Mouse (Mus musculus) small intestine, adult 2 months (tissue): ENCODE measurements around the gene Ascl2. TPM values are rescaled to one million over a fixed set of nuclear protein-coding genes. Genes with fewer than 3 reads are reported as not detected.
A peak's percentile ranks its signal among the peaks of the same experiment; 100 is the strongest.

ENCODE experiments used
- H3K27ac ChIP-seq: fragments of 200-500 bp; 2 replicates; pipeline ENCODE4 v1.5.1; 2012; ENCODE audit warnings: low read depth, low read length, control low read depth, inconsistent platforms; ENCODE audit not compliant: insufficient read depth
- H3K27me3 ChIP-seq: fragments of 200-500 bp; 2 replicates; pipeline ENCODE4 v1.6.1; 2012; ENCODE audit warnings: mild to moderate bottlenecking, moderate library complexity, low read length, inconsistent platforms; ENCODE audit not compliant: control insufficient read depth, insufficient read depth
- H3K36me3 ChIP-seq: fragments of 200-500 bp; 2 replicates; pipeline ENCODE4 v1.6.1; 2012; ENCODE audit warnings: mild to moderate bottlenecking, low read length, control low read depth, inconsistent platforms; ENCODE audit not compliant: control insufficient read depth, insufficient read depth
- H3K4me1 ChIP-seq: fragments of 200-500 bp; 2 replicates; pipeline ENCODE4 v1.6.1; 2012; ENCODE audit warnings: low read length, inconsistent platforms, mixed read lengths; ENCODE audit not compliant: control insufficient read depth, insufficient read depth, insufficient read length
- H3K4me3 ChIP-seq: fragments of 200-500 bp; 2 replicates; pipeline ENCODE4 v1.5.1; 2012; ENCODE audit warnings: low read depth, mild to moderate bottlenecking, control low read depth, inconsistent platforms, low read length, moderate library complexity
- CTCF ChIP-seq: fragments of 200-500 bp; IDR thresholded peaks from 2 replicates; pipeline ENCODE4 v1.5.1; 2012; ENCODE audit warnings: low read depth, mild to moderate bottlenecking, control low read depth, inconsistent platforms, low read length, moderate library complexity, mixed read lengths; ENCODE audit not compliant: insufficient replicate concordance, insufficient read length; ENCODE audit errors: extremely low read depth
- POLR2A ChIP-seq: fragments of 200-500 bp; IDR thresholded peaks from 2 replicates; pipeline ENCODE4 v1.6.1; 2012; ENCODE audit warnings: low read depth, mild to moderate bottlenecking, control low read depth, inconsistent platforms, low read length, moderate library complexity
- WGBS: fragments of 180-500 bp; shearing (Covaris S2); methylation state at CpG from one replicate; pipeline ENCODE4 v1.1.7; 2018; 5-methylcytosine and 5-hydroxymethylcytosine counted together
- polyA plus RNA-seq: library from polyadenylated mRNA; depleted of rRNA; stranded (reverse); fragments of >200 nt; gene quantifications from 2 replicates; pipeline ENCODE4 v1.2.3, GENCODE M21; 2012; rRNA removed

The Ascl2 gene
- polyA plus RNA-seq, 1 experiment: 18.1 TPM

DNA sequence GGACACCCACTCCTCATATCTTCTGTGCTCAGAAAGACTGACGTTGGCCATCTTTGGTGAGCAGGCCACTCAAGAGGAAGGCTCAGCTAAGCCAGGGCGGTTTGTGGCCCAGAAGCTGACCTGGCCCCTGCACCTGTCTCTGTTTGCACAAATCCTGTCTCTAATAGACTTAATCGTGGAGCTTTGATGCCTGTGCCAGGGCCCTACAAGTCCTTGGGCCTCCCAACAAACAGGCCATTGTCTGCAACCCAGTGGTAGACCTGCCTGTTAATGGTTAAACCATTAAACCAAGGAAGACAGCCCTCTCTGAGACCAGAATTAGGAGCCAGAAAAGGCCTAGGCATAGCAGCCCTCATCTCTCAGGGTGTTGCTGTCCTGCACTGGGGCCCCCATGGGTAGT, 36.6 kb downstream of the Ascl2 start:
- H3K4me3 ChIP-seq: no peak overlapping the region
- no peak for TF ChIP-seq CTCF
- no peak for TF ChIP-seq POLR2A
- no peaks in the 10 kb centered on the region for H3K27me3 ChIP-seq
- no peaks in the 10 kb centered on the region for H3K36me3 ChIP-seq
- peak overlapping the region; percentile 28; the same call in 1 of the 2 replicates for H3K27ac ChIP-seq
- peaks cover 12% of the 10 kb centered on the region for H3K4me1 ChIP-seq
- WGBS: 30% methylated on average over 3 of the region's 3 CpGs

DNA sequence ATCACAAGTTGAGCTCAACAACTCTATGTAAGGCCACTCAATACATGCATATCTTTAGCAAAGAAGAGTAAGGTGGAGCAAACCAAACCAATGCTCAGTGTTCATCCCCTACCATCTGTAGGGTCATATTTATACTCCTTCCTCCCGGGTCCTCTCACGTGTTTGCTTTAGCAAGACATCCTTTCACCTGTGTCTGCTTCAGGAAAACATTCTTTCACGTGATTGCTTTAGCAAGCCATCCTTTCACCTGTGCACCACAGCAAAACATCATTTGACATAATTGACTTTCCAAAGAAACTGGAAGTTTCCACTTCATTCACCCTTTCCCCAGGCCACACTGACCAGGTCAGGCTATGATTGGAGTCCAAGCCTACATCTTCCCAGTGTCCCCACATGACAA, 38.0 kb downstream of the Ascl2 start, which contains the start of gene Th:
TSS of gene Th (minus strand) at position 101 of the 400 bp plus-strand sequence.
- TF ChIP-seq POLR2A (no peak), CTCF (no peak)
- Histone ChIP-seq H3K4me3 (no peak within 1 kb of the TSS), H3K27ac (peak within 1 kb of the TSS; percentile 28; the same call in 1 of the 2 replicates), H3K4me1 (peaks cover 12% of the 10 kb centered on the region), H3K27me3 (no peaks in the 10 kb centered on the region), H3K36me3 (no peaks in the 10 kb centered on the region)
- WGBS: 87% methylated on average over 3 of the region's 3 CpGs

DNA sequence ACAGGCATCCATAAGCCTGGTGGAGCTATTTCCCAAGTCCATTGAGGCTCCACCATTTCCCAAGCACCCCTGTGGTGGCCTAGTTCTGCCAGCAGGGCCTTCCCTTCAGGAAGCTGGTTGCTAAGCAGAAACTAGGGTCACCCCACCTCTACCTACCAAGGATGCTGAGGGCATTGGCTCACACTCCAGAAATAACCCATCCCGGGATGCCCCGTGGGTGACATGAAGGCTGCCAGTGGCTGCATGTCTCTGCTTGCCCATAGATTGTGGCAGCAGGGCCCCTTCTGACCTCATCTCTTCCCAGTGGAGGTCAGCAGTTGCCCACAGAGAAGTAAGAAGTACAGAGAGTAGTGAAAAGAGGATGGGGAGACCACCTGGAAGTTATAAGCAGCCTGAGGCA, 39.5 kb downstream of the Ascl2 start:
- H3K4me3 ChIP-seq: no peak overlapping the region
- TF ChIP-seq POLR2A: no peak
- TF ChIP-seq CTCF: no peak
- no peaks in the 10 kb centered on the region for H3K36me3 ChIP-seq
- H3K27ac ChIP-seq: no peak overlapping the region
- H3K4me1 ChIP-seq: peaks cover 7% of the 10 kb centered on the region
- H3K27me3 ChIP-seq: no peaks in the 10 kb centered on the region
- WGBS: 87% methylated on average over 2 of the region's 2 CpGs

DNA sequence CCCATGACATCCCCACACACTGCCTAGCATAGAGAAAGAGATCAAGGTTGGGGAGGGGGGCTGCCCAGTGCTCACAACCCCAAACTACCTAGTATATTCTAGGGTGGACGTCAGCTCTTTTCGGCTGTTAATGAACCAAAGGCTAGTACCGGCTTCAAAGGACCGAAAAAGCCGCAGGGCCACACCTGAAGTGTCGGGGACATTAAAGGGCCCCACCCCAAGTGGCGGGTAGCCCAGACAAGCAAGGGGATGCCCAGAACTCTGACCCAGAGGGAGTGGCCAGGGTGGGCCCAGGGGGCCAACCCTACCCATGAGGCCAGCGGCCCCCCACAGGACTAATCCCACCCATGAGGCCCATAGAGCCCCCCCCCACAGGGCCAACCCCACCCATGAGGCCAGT, 41.8 kb downstream of the Ascl2 start:
- Histone ChIP-seq H3K4me3 (no peak overlapping the region), H3K27me3 (no peaks in the 10 kb centered on the region), H3K36me3 (no peaks in the 10 kb centered on the region), H3K4me1 (peaks cover 6% of the 10 kb centered on the region), H3K27ac (no peak overlapping the region)
- no peak for TF ChIP-seq POLR2A
- TF ChIP-seq CTCF: no peak
- WGBS: 32% methylated on average over 8 of the region's 8 CpGs

DNA sequence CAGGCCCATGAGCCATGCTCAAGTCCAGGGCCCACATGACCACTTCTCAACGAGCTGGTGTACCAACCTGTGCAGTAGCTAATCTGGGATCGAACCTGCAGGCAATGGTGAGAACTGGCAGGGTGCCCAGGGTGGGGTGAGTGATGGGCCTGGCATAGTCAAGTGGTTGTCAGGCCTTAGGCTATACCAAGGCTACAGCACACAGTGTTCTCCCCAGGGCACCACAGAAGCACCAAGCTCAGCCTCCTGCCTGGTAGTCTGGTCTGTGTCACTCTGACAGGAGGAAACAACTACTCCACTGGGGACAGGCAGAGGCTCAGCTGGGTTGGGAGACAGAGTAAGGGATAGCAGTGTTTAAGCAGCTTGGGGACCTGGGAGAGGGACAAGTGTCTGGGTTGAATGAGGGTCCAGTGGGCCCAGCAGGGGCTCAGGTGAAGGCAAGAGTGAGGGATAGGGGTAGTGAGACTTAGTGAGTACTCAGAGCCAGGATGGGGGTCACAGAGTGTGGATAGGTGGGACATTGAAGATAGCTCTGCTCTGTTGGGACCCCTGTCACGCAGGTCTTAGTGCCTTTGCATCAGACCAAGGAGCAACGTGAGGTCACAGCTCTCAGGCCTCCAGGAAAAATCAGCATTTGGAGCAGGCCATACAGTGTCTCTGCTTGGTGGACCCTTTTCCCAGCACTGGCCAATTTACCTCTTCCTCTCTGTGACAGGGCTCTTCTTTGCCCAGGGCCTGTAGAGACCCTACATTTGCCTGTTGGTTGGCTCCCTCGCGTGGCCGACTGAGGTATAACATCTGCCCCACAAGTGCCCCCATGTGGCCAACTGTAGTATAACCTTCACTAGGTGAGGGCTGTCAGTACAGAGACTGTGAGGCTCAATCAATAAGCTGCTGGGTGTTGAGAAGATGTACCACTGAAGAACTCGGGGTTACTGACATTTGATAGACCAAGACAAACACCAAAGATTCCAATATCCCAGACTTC, 50.1 kb downstream of the Ascl2 start:
- TF ChIP-seq CTCF (peak; percentile 100), POLR2A (no peak; the same call in 1 of the 2 replicates)
- Histone ChIP-seq H3K4me3 (no peak overlapping the region), H3K4me1 (no peaks in the 10 kb centered on the region), H3K36me3 (no peaks in the 10 kb centered on the region), H3K27me3 (no peaks in the 10 kb centered on the region), H3K27ac (no peak overlapping the region)
- 35% methylated on average over 8 of the region's 8 CpGs for WGBS

DNA sequence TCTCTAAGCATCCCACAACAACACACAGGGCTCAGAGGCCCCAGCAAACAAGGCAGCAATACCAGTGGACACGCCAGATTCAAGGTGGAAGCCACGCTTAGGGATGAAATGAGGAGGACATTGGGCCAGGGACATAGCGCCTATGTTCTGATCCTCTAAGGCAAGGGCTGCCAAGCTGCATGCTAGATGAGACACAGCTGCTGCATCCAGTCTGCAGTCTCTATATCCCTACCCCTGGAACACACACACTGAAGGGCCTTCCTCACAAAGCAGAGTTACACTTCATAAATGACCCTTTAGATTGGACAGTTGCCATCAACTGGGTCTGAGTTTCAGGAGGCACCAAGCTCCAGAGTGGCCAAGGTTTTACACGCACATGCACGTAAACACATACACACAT, 51.4 kb downstream of the Ascl2 start:
- H3K36me3 ChIP-seq: no peaks in the 10 kb centered on the region
- no peak for TF ChIP-seq CTCF
- TF ChIP-seq POLR2A: no peak
- H3K27ac ChIP-seq: no peak overlapping the region
- H3K27me3 ChIP-seq: no peaks in the 10 kb centered on the region
- H3K4me1 ChIP-seq: no peaks in the 10 kb centered on the region
- H3K4me3 ChIP-seq: no peak overlapping the region
- 69% methylated on average over 5 of the region's 5 CpGs for WGBS

Other genes with a start within 250 kb of the Ascl2 start
- 0.63 and 95.5 TPM in 2 replicates for gene Ins2, start 225.9 kb downstream of the Ascl2 start, polyA plus RNA-seq
- 0.23 and 2.3 TPM in 2 replicates for gene Th, start 38.1 kb downstream of the Ascl2 start, polyA plus RNA-seq
- gene Tspan32, start 35.8 kb upstream of the Ascl2 start, polyA plus RNA-seq: 2.1 and 3.5 TPM in 2 replicates
- 206 and 227 TPM in 2 replicates for gene Cd81, start 83.5 kb upstream of the Ascl2 start, polyA plus RNA-seq
- gene Tssc4, start 100.0 kb upstream of the Ascl2 start, polyA plus RNA-seq: 46.9 and 60.0 TPM in 2 replicates
- gene Trpm5, start 125.4 kb upstream of the Ascl2 start, polyA plus RNA-seq: 11.9 and 13.1 TPM in 2 replicates
- gene Kcnq1, start 137.1 kb upstream of the Ascl2 start, polyA plus RNA-seq: 24.0 and 41.8 TPM in 2 replicates